Mouse (Mus musculus): ENCODE measurements around the gene Hhat. TPM values are rescaled to one million over a fixed set of nuclear protein-coding genes. Genes with fewer than 3 reads are reported as not detected.
A peak's percentile ranks its signal among the peaks of the same experiment; 100 is the strongest.

Gene Hhat
- polyA plus RNA-seq, 1 experiment from 2014 or later, result 6.5 TPM

DNA sequence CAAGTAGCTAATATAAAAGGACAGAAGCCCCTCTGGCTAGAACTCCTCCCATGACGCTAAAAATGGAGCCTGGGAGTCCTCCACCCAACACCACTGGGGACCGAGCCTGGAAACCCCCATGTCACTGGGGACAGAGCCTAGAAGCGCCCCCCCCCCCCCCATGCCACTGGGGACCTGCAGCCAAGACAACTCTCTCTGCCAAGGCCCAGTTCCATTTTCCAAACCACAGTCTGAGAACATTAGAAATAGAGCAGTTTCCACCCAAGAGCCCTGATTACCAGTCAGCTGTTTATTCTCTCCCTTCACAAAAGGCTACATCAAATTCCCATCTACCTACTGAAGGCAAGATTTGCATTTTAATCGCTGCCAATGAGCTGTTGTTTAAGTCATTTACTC is 21.0 kb downstream of the Hhat start:
- ATAC-seq (ENCODE audit: low FRiP score, low read depth), result no peak
- H3K4me1 ChIP-seq, result peaks cover 7% of the 10 kb centered on the region
- WGBS, result 60% methylated on average over 4 of the region's 4 CpGs

DNA sequence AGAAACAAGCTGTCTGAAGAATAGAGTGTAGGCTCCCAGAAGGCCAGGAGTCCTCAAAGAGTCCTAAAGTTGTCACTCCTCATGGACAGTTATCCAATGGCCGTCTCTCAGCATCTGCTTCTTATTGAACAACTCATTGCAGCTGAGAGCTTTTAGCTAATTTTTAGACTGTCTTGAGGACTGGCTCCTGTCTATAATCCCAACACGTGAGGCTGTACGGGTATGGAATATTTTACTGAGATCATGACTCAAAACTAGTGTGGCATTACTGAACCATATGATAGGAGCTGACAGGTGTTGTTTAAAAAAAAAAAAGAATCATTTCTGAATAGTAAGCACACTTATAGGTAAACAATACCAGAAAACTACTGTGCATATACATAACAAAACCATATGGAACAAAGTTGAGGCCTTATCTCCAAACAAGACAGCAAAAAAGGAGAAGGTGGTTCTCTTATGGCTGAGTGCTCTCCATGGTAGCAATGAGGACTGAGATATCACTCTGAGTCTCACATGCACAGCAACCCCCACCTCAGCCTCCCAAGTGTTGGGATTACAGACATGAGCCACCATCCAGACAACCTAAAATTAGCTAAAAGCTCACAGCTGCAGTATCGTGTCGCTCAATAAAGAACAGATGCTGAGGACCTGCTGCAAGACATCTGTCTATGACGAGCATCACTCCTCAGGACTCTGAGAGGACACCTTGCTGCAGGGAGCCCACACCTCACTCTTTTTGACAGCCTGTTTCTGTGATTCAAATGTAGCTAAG is 21.6 kb downstream of the Hhat start:
- Histone ChIP-seq H3K27ac (replicated peaks) (no peak overlapping the region), H3K9ac (replicated peaks) (no peak overlapping the region), H3K4me1 (peaks cover 7% of the 10 kb centered on the region), H3K9me3 (no peaks in the 10 kb centered on the region), H3K27me3 (no peaks in the 10 kb centered on the region), H3K36me3 (no peaks in the 10 kb centered on the region), H3K4me3 (no peak overlapping the region), H3K4me2 (replicated peaks) (no peak overlapping the region)
- WGBS, result 85% methylated on average over 6 of the region's 6 CpGs
- no peak for ATAC-seq (ENCODE audit: low FRiP score, low read depth)

More for the DNA sequence above, 21.0 kb downstream of the Hhat start:
- Histone ChIP-seq H3K9ac (replicated peaks) (no peak overlapping the region), H3K4me3 (no peak overlapping the region), H3K27me3 (no peaks in the 10 kb centered on the region), H3K27ac (replicated peaks) (no peak overlapping the region), H3K9me3 (no peaks in the 10 kb centered on the region), H3K4me2 (replicated peaks) (no peak overlapping the region), H3K36me3 (no peaks in the 10 kb centered on the region)

DNA sequence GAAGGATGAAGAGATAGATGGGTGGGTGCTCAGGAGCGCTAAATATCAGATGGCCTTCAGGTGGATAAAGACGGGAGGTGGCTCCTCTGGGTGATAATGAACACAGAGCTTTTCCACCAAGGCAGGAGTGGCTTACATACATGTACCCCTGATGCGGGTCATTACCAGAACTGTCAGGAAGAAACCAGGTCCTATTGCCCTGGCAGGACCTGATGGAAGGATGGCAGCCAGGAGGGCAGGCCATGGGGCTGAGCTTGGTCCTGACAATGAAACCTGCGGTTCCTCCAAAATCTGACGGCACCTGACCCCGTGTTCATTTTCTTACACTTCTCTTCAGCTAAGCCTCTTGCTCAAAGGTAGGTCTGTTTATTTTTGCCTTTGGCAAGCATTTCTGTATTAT is 24.8 kb downstream of the Hhat start:
- 88% methylated on average over 6 of the region's 6 CpGs for WGBS
- Histone ChIP-seq H3K27ac (replicated peaks) (no peak overlapping the region), H3K36me3 (no peaks in the 10 kb centered on the region), H3K27me3 (no peaks in the 10 kb centered on the region), H3K4me2 (replicated peaks) (no peak overlapping the region), H3K4me1 (no peaks in the 10 kb centered on the region), H3K4me3 (no peak overlapping the region), H3K9ac (replicated peaks) (no peak overlapping the region), H3K9me3 (no peaks in the 10 kb centered on the region)
- ATAC-seq (ENCODE audit: low FRiP score, low read depth), result no peak

DNA sequence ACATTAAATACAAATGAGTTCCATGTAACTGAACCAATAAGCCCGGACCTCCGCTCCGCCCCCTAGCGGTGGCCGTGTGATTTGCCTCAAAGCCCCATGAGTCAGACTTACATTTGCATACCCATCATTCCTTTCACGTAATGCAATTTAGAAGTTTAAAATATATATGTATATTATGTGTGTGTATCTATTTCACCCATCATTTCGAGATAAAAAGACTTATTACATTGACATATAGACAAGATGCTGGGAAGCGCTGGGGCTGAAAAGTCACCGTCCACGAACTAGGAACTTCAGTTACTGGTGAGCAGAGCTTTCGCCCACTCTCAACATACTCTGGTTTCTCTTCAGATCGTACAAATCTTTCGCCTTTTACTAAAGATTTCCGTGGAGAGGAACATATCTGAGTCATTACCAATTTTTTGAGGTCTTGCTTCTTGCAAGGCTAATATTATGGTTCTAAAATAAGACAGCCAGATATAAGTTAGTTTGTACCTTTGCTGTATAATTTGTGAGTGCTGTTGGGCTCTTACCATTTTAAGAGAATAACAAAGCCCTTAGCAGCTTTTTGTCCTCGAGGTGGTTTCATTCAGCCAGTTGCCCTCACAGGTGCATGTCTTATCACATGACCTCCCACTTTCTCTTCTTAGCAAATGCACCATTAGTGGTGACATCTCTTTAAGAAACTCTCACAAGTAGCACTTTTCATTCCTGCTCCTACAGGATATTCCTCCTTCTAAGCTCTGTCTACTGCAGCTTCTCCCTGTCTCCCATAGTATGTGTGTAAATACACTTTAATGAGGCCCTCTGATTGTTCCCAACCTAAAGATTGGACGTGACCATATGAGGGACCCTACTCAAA is 25.6 kb downstream of the Hhat start:
- Histone ChIP-seq H3K4me3 (no peak overlapping the region), H3K9ac (replicated peaks) (no peak overlapping the region), H3K36me3 (no peaks in the 10 kb centered on the region), H3K4me2 (replicated peaks) (no peak overlapping the region), H3K27me3 (no peaks in the 10 kb centered on the region), H3K9me3 (no peaks in the 10 kb centered on the region), H3K27ac (replicated peaks) (no peak overlapping the region), H3K4me1 (no peaks in the 10 kb centered on the region)
- whole genome bisulfite sequencing, result 7% methylated on average over 16 of the region's 16 CpGs
- no peak for ATAC-seq (ENCODE audit: low FRiP score, low read depth)

DNA sequence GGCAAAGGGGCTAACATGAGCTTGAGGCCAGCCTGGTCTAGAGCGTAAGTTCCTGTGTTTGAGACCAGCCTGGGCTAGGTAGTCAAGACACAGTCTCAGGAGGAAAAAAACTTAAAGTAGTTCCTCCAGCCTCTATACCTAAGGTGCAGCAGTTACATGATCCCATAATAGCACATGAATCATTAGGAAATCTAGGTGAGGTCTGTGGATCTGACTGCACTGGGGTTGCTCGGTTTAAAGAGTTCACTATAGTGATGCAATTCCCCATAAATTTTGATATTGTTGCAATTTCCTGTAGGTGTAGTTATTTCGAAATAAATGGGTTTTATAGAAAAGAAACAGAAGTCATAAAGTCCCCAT is 26.2 kb downstream of the Hhat start:
- Histone ChIP-seq H3K4me2 (replicated peaks) (no peak overlapping the region), H3K9ac (replicated peaks) (no peak overlapping the region), H3K36me3 (no peaks in the 10 kb centered on the region), H3K27ac (replicated peaks) (no peak overlapping the region), H3K4me3 (no peak overlapping the region), H3K4me1 (no peaks in the 10 kb centered on the region), H3K9me3 (no peaks in the 10 kb centered on the region), H3K27me3 (no peaks in the 10 kb centered on the region)
- no peak for ATAC-seq (ENCODE audit: low FRiP score, low read depth)
- WGBS, result 69% methylated on average over 3 of the region's 3 CpGs

DNA sequence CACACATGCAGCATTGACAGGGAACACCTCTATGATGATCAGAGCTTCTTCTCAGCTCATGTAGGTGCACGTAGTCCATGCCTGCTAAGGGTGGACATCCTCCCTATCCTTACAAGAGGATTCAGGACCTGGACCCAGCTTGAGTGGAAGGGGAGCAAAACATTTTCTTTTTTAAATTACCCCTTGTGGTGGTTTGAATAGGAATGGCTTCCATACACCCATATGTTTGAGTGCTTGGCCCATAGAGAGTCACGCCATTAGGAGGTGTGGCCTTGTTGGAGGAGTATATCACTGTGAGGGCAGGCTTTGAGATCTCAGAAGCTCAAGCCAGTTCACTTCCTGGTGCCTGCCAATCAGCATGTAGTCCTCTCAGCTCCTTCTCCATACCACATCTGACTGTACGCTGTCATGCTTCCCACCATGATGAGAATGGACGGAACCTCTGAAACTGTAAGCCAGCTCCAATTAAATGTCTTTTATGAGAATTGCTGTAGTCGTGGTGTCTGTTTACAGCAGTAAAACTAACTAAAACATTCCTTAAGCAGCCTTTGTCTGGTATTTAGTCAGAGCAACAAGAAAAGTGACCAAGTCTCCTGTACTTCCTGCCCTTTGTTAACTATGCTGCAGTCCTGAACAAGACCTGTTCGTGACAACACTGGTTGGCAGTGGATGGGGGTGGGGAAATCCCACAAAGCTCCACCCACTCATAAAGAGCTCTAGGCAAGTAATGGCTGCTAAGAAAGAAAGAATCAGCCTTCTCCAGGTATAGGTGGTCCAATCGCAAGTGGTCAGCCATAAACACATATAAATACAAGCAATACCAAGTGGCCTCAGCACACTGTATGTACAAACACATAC is 28.4 kb downstream of the Hhat start:
- no peak overlapping the region for H3K4me3 ChIP-seq
- 85% methylated on average over 7 of the region's 7 CpGs for WGBS
- no peak overlapping the region for H3K4me2 ChIP-seq (replicated peaks)
- H3K27me3 ChIP-seq, result no peaks in the 10 kb centered on the region
- H3K36me3 ChIP-seq, result no peaks in the 10 kb centered on the region
- no peaks in the 10 kb centered on the region for H3K4me1 ChIP-seq
- H3K27ac ChIP-seq (replicated peaks), result no peak overlapping the region
- no peak for ATAC-seq (ENCODE audit: low FRiP score, low read depth)
- H3K9me3 ChIP-seq, result no peaks in the 10 kb centered on the region
- H3K9ac ChIP-seq (replicated peaks), result no peak overlapping the region

DNA sequence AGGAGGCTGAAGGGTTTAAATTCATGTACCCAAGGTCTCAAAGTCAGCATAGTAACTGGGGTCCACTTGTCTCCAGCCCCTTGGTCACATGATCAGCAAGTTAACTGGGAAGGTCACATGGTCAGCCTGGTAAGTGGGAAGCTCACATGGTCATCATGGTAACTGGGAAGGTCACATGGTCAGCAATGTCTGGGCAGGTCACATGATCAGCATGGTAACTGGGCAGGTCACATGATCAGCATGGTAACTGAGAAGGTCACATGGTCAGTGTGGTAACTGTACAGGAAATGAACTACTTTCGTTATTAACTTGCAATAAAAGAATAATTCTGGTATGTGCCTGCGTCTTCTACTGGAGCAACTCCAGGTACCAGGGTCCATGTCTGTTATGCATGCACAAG is 29.1 kb downstream of the Hhat start:
- Histone ChIP-seq H3K9ac (replicated peaks) (no peak overlapping the region), H3K4me2 (replicated peaks) (no peak overlapping the region), H3K27ac (replicated peaks) (no peak overlapping the region), H3K36me3 (no peaks in the 10 kb centered on the region), H3K4me1 (no peaks in the 10 kb centered on the region), H3K4me3 (no peak overlapping the region), H3K9me3 (no peaks in the 10 kb centered on the region), H3K27me3 (no peaks in the 10 kb centered on the region)
- ATAC-seq (ENCODE audit: low FRiP score, low read depth), result no peak
- WGBS, result 95% methylated on average over 2 of the region's 2 CpGs

DNA sequence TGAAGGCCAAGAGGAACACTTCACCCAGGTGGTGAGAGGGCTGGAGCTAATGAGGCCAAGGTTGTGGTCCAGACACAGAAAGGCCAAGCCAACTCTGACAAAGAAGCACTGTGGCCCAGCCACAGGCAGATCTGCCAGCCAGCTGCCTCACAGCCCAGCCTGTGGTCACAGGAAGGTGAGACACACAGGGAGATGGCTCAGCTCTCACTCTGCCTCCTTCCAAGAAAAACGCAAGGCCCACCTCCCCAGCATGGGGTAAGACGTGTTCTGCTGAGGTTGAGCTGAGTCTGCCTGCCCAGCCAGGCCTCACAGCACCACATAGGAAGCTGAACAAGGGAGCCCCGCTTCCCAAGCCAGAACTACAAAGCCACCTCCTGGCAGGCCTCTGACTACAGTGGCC is 34.5 kb downstream of the Hhat start:
- H3K4me3 ChIP-seq, result no peak overlapping the region
- H3K9me3 ChIP-seq, result no peaks in the 10 kb centered on the region
- 33% methylated on average over 3 of the region's 3 CpGs for WGBS
- no peak overlapping the region; the same call in 1 of the 2 replicates for H3K9ac ChIP-seq (replicated peaks)
- H3K4me1 ChIP-seq, result no peaks in the 10 kb centered on the region
- H3K27ac ChIP-seq (replicated peaks), result peak overlapping the region; percentile 36; the same call in 1 of the 2 replicates
- no peak for ATAC-seq (ENCODE audit: low FRiP score, low read depth)
- H3K36me3 ChIP-seq, result no peaks in the 10 kb centered on the region
- no peaks in the 10 kb centered on the region for H3K27me3 ChIP-seq
- no peak overlapping the region for H3K4me2 ChIP-seq (replicated peaks)

DNA sequence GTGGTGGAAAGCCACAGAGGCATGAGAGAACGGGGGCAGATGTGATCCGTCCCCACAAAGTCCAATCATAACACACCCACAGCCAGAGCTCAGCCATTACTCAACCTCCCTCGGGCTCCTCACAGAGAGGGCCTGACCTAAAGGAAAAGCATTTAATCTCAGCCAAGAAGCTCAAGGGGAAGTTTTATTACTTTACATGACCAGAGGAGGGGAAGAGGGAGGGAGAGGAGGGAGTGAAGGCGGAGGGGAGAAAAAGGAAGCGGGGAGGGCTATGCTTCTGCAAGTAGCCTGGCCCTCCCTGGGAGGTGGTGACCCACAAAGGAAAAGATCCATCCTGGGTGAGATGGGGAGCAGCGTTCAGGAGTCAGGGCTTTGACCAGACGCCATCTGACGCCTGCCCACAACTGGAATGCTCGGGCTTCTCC is 35.0 kb downstream of the Hhat start:
- WGBS, result 81% methylated on average over 9 of the region's 9 CpGs
- peak overlapping the region; percentile 36; the same call in 1 of the 2 replicates for H3K27ac ChIP-seq (replicated peaks)
- no peak overlapping the region for H3K4me2 ChIP-seq (replicated peaks)
- no peak for ATAC-seq (ENCODE audit: low FRiP score, low read depth)
- H3K36me3 ChIP-seq, result no peaks in the 10 kb centered on the region
- H3K27me3 ChIP-seq, result no peaks in the 10 kb centered on the region
- no peak overlapping the region for H3K4me3 ChIP-seq
- H3K9me3 ChIP-seq, result no peaks in the 10 kb centered on the region
- H3K9ac ChIP-seq (replicated peaks), result no peak overlapping the region
- H3K4me1 ChIP-seq, result no peaks in the 10 kb centered on the region

DNA sequence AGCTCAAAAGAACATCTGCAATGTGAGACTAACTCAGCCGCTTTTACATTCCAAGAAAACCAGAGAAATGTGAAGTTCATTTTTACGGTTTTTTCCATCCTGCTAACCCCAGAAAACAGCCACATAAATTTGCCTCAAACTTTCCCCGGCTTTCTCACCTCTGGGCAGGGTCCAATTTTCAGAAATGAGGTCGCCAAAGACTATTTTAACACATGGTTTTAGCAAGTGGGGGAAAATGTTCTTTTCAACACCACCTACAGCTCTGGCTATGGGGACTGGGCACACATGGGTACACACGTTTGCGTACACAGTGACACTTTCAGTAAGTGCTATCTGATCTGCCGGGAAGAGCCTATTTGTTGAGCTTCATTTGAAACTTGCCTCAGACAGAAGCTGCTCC is 40.5 kb downstream of the Hhat start:
- no peaks in the 10 kb centered on the region for H3K9me3 ChIP-seq
- no peak for ATAC-seq (ENCODE audit: low FRiP score, low read depth)
- no peak overlapping the region for H3K4me2 ChIP-seq (replicated peaks)
- no peak overlapping the region for H3K27ac ChIP-seq (replicated peaks)
- H3K4me1 ChIP-seq, result no peaks in the 10 kb centered on the region
- H3K4me3 ChIP-seq, result no peak overlapping the region
- no peak overlapping the region for H3K9ac ChIP-seq (replicated peaks)
- H3K27me3 ChIP-seq, result no peaks in the 10 kb centered on the region
- WGBS, result 89% methylated on average over 7 of the region's 7 CpGs
- no peaks in the 10 kb centered on the region for H3K36me3 ChIP-seq

DNA sequence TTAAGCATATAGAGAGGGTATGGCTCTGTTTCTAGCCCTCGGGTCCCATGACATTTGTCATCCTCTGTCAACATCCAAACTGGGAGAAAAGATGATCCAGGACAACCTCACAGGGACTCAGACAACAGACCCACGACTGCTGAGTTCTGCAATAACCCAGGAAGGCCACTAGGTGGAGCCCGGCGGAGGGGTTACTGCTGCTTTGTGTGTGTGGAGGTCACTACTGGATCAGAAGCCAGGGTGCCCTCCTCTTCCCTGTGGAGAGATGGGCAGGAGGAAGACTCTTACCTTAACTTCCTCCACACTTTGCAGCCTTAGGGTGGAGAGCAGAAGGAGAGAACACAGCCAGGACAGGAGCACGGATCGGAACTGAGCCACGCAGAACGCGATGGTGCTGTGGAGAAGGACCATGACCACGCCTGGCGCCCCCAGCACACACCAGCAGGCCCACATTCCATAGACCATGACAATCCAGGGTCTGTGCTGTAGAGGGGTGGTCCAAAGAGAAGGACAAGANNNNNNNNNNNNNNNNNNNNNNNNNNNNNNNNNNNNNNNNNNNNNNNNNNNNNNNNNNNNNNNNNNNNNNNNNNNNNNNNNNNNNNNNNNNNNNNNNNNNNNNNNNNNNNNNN is 43.9 kb downstream of the Hhat start:
- Histone ChIP-seq H3K4me1 (no peaks in the 10 kb centered on the region), H3K27ac (replicated peaks) (no peak overlapping the region), H3K27me3 (no peaks in the 10 kb centered on the region), H3K4me2 (replicated peaks) (no peak overlapping the region), H3K9ac (replicated peaks) (no peak overlapping the region), H3K36me3 (no peaks in the 10 kb centered on the region), H3K9me3 (no peaks in the 10 kb centered on the region), H3K4me3 (no peak overlapping the region)
- WGBS, result 53% methylated on average over 11 of the region's 11 CpGs
- ATAC-seq (ENCODE audit: low FRiP score, low read depth), result peak; percentile 62

Measured in midbrain, embryonic 12.5 days (tissue).